Mouse (Mus musculus): Measurements from ENCODE around the gene Kif11. TPM values are rescaled to one million over a fixed set of nuclear protein-coding genes. Genes with fewer than 3 reads are reported as not detected.

Gene Kif11
- polyA plus RNA-seq, 1 experiment from 2014 or later = 20.7 TPM

DNA sequence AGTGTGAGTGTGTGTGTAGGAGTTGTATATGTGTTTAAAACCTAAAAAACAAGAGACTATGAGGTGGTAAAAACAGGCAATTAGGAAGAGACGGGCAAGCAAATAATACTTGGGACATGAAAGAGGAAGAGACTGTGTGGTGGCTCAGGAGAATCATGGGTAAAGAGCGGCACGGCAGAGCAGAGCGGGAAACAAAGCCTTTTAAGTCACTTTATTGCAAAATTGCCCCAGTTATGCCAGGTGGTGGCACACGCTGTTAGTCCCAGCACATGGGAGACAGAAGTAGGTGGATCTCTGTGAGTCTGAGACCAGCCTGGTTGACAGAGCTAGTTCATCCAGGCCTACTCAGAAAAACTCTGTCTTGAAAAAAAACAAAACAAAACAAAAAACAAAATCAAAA lies 5.8 kb upstream of the Kif11 start:
- Histone ChIP-seq H3K27ac (ENCODE audit: low read depth) (peak overlapping the region; percentile 51), H3K4me1 (ENCODE audit: insufficient read depth) (no peaks in the 10 kb centered on the region), H3K4me2 (ENCODE audit: low read depth, low read length) (no peak overlapping the region), H3K9ac (replicated peaks) (no peak overlapping the region), H3K4me3 (ENCODE audit: low read depth, low read length) (no peak overlapping the region), H3K36me3 (replicated peaks; ENCODE audit: insufficient read depth, low read length) (no peaks in the 10 kb centered on the region), H3K9me3 (ENCODE audit: low read length) (no peaks in the 10 kb centered on the region), H3K27me3 (ENCODE audit: insufficient read depth, low read length) (no peaks in the 10 kb centered on the region)
- no peak for ATAC-seq
- TF ChIP-seq EP300 (IDR thresholded peaks at IDR 0.05; ENCODE audit: low read depth) = no peak
- TF ChIP-seq CTCF (IDR thresholded peaks at IDR 0.05; ENCODE audit: low read depth) = no peak
- WGBS (ENCODE audit: insufficient replicate concordance) = 55% methylated on average over 5 of the region's 5 CpGs
- DNase-seq = no peak

DNA sequence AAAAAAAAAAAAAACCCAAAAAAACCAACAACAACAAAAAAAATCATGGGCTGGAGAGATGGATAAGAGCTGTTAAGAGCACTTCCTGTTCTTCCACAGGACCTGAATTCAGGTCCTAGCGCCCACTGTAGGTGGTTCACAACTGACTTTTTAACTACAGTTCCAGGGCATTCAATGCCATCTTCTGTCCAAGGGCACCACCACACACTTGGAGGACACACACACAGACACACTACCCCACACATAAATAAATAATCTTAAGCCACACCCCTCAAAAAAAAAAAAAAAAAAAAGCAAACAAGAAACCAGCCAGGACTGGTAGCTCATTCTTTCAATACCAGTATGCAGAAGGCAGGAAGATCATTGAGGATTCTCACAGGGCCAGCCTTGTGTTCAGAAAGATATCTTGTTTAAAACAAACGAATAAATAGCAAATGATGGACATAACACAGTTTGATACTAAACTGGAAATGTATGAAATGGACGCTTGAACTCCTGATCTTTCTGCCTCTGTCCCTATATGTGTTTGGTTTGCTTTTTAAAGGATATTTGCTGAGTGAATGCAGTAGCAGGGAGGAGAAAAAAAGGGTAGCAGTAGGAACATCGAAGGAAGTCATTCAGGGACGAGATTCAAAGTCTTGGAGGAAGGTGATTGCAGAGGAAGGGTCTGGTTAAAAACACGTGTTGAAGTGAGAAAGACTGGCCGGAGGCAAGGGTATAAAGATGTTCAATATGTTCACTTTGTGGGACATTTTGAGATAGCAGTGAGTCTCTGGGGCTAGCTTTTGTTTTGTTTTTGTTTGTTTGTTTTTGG lies 1.1 kb upstream of the Kif11 start:
- Histone ChIP-seq H3K36me3 (replicated peaks; ENCODE audit: insufficient read depth, low read length) (peaks cover 5% of the 10 kb centered on the region; the same call in 1 of the 2 replicates), H3K27me3 (ENCODE audit: insufficient read depth, low read length) (no peaks in the 10 kb centered on the region)

GRCm38 (mm10) chr19:37376841-37377240 lies 638 bp downstream of the Kif11 start:
- peak overlapping the region; percentile 90 for H3K27ac ChIP-seq (ENCODE audit: low read depth)
- 1% methylated on average over 11 of the region's 11 CpGs for WGBS (ENCODE audit: insufficient replicate concordance)
- TF ChIP-seq CTCF (IDR thresholded peaks at IDR 0.05; ENCODE audit: low read depth) (no peak), EP300 (IDR thresholded peaks at IDR 0.05; ENCODE audit: low read depth) (no peak)
- H3K9me3 ChIP-seq (ENCODE audit: low read length) = no peaks in the 10 kb centered on the region
- peaks cover 8% of the 10 kb centered on the region; the same call in 1 of the 2 replicates for H3K36me3 ChIP-seq (replicated peaks; ENCODE audit: insufficient read depth, low read length)
- H3K27me3 ChIP-seq (ENCODE audit: insufficient read depth, low read length) = no peaks in the 10 kb centered on the region
- DNase-seq = no peak
- peaks cover 13% of the 10 kb centered on the region for H3K4me1 ChIP-seq (ENCODE audit: insufficient read depth)
- H3K4me2 ChIP-seq (ENCODE audit: low read depth, low read length) = peak overlapping the region; percentile 74
- peak overlapping the region; percentile 90 for H3K9ac ChIP-seq (replicated peaks)
- H3K4me3 ChIP-seq (ENCODE audit: low read depth, low read length) = peak overlapping the region; percentile 83
- ATAC-seq = no peak

More for the DNA sequence above, 1.1 kb upstream of the Kif11 start:
- ATAC-seq (no peak), DNase-seq (peak; percentile 16)
- WGBS (ENCODE audit: insufficient replicate concordance) = 13% methylated on average over 7 of the region's 7 CpGs
- Histone ChIP-seq H3K9me3 (ENCODE audit: low read length) (no peaks in the 10 kb centered on the region), H3K4me3 (ENCODE audit: low read depth, low read length) (peak overlapping the region; percentile 83), H3K9ac (replicated peaks) (peak overlapping the region; percentile 90), H3K27ac (ENCODE audit: low read depth) (peak overlapping the region; percentile 90), H3K4me1 (ENCODE audit: insufficient read depth) (peaks cover 11% of the 10 kb centered on the region), H3K4me2 (ENCODE audit: low read depth, low read length) (peak overlapping the region; percentile 74)
- peak; percentile 27; the same call in 1 of the 2 replicates for TF ChIP-seq CTCF (IDR thresholded peaks at IDR 0.05; ENCODE audit: low read depth)
- TF ChIP-seq EP300 (IDR thresholded peaks at IDR 0.05; ENCODE audit: low read depth) = no peak; the same call in 1 of the 2 replicates

GRCm38 (mm10) chr19:37377404-37377990 lies 1.3 kb downstream of the Kif11 start:
- peak overlapping the region; percentile 74 for H3K4me2 ChIP-seq (ENCODE audit: low read depth, low read length)
- H3K36me3 ChIP-seq (replicated peaks; ENCODE audit: insufficient read depth, low read length) = peaks cover 12% of the 10 kb centered on the region
- no peaks in the 10 kb centered on the region for H3K9me3 ChIP-seq (ENCODE audit: low read length)
- TF ChIP-seq CTCF (IDR thresholded peaks at IDR 0.05; ENCODE audit: low read depth) = no peak
- no peak for TF ChIP-seq EP300 (IDR thresholded peaks at IDR 0.05; ENCODE audit: low read depth)
- H3K9ac ChIP-seq (replicated peaks) = peak overlapping the region; percentile 90
- 7% methylated on average over 8 of the region's 8 CpGs for WGBS (ENCODE audit: insufficient replicate concordance)
- ATAC-seq (no peak), DNase-seq (peak; percentile 19)
- H3K27ac ChIP-seq (ENCODE audit: low read depth) = peak overlapping the region; percentile 90; the same call in 1 of the 2 replicates
- no peaks in the 10 kb centered on the region for H3K27me3 ChIP-seq (ENCODE audit: insufficient read depth, low read length)
- H3K4me3 ChIP-seq (ENCODE audit: low read depth, low read length) = peak overlapping the region; percentile 83
- peaks cover 13% of the 10 kb centered on the region for H3K4me1 ChIP-seq (ENCODE audit: insufficient read depth)

DNA sequence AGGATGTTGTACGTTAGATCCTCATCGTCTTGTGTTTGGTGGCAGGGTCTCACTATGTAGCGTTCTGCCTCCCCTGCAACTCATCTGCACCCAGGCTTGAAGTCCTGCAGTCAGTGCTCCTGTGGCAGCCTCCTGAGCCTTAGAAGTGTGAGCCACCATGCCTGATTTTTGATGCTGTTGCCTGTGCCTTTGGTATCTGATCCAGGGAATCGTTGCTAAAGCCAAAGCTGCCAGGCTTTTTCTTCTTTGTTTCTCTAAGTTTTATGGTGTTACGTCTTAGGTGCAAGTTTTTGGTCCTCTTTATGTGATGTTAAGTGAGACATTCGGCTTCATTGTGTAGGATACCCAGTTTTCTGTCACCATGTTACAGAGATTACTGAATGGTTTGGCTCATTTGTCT lies 2.6 kb downstream of the Kif11 start:
- H3K9me3 ChIP-seq (ENCODE audit: low read length) = no peaks in the 10 kb centered on the region
- H3K9ac ChIP-seq (replicated peaks) = 0 out of 2 replicates have a peak overlapping the region, but pooled peaks have one; percentile 16
- TF ChIP-seq EP300 (IDR thresholded peaks at IDR 0.05; ENCODE audit: low read depth) (no peak), CTCF (IDR thresholded peaks at IDR 0.05; ENCODE audit: low read depth) (no peak)
- no peak for ATAC-seq
- H3K4me2 ChIP-seq (ENCODE audit: low read depth, low read length) = peak overlapping the region; percentile 74
- H3K27ac ChIP-seq (ENCODE audit: low read depth) = no peak overlapping the region
- H3K4me3 ChIP-seq (ENCODE audit: low read depth, low read length) = peak overlapping the region; percentile 37
- no peaks in the 10 kb centered on the region for H3K27me3 ChIP-seq (ENCODE audit: insufficient read depth, low read length)
- H3K36me3 ChIP-seq (replicated peaks; ENCODE audit: insufficient read depth, low read length) = peaks cover 16% of the 10 kb centered on the region
- DNase-seq = no peak
- peaks cover 13% of the 10 kb centered on the region for H3K4me1 ChIP-seq (ENCODE audit: insufficient read depth)
- 76% methylated on average over 6 of the region's 6 CpGs for WGBS (ENCODE audit: insufficient replicate concordance)

GRCm38 (mm10) chr19:37386126-37386525 lies 9.9 kb downstream of the Kif11 start:
- TF ChIP-seq CTCF (IDR thresholded peaks at IDR 0.05; ENCODE audit: low read depth) (no peak), EP300 (IDR thresholded peaks at IDR 0.05; ENCODE audit: low read depth) (no peak)
- DNase-seq = no peak
- H3K4me1 ChIP-seq (ENCODE audit: insufficient read depth) = no peaks in the 10 kb centered on the region
- no peak overlapping the region for H3K4me3 ChIP-seq (ENCODE audit: low read depth, low read length)
- 65% methylated on average over 3 of the region's 3 CpGs for WGBS (ENCODE audit: insufficient replicate concordance)
- ATAC-seq = no peak
- H3K36me3 ChIP-seq (replicated peaks; ENCODE audit: insufficient read depth, low read length) = peaks cover 60% of the 10 kb centered on the region
- H3K27me3 ChIP-seq (ENCODE audit: insufficient read depth, low read length) = no peaks in the 10 kb centered on the region
- H3K9me3 ChIP-seq (ENCODE audit: low read length) = no peaks in the 10 kb centered on the region
- H3K4me2 ChIP-seq (ENCODE audit: low read depth, low read length) = no peak overlapping the region
- no peak overlapping the region for H3K27ac ChIP-seq (ENCODE audit: low read depth)
- H3K9ac ChIP-seq (replicated peaks) = no peak overlapping the region

Measured in liver, postnatal 0 days (tissue).